Mouse (Mus musculus) inflammation-experienced regulatory T-cells, adult 6 months (primary cell): ENCODE measurements around the gene C1qa. TPM values are rescaled to one million over a fixed set of nuclear protein-coding genes. Genes with fewer than 3 reads are reported as not detected.

ENCODE experiments used
- ATAC-seq: one replicate; pipeline ENCODE4 v1.8.0; 2017
- polyA plus RNA-seq, 3 experiments: library from polyadenylated mRNA; unstranded; fragments of 100-300 nt; shearing (Covaris generic); gene quantifications; one replicate each; pipeline ENCODE4 v1.2.1; 2017

Gene C1qa
- under 1 TPM in 1 of 3 experiments, not detected in 2; 0.93 TPM for polyA plus RNA-seq

GRCm38 (mm10) chr4:136898637-136899036 is at the start of gene C1qa:
TSS of gene C1qa (minus strand) at chr4:136898803.
- ATAC-seq, result no peak

- no peak for ATAC-seq
These were observed 46.8 kb upstream of the C1qa start for GRCm38 (mm10) chr4:136945397-136945796.

GRCm38 (mm10) chr4:136944558-136945350 is 46.2 kb upstream of the C1qa start:
- ATAC-seq, result no peak

- no peak for ATAC-seq
These were observed 44.6 kb upstream of the C1qa start for GRCm38 (mm10) chr4:136943175-136943574.

GRCm38 (mm10) chr4:136942761-136943160 is 44.2 kb upstream of the C1qa start:
- ATAC-seq, result no peak

- no peak for ATAC-seq
These were observed 39.3 kb upstream of the C1qa start for GRCm38 (mm10) chr4:136937935-136938334.

- no peak for ATAC-seq
These were observed 38.7 kb upstream of the C1qa start for GRCm38 (mm10) chr4:136937344-136937743.

GRCm38 (mm10) chr4:136934746-136935613 is 36.4 kb upstream of the C1qa start:
- no peak for ATAC-seq

- ATAC-seq, result no peak
These were observed 31.9 kb upstream of the C1qa start for GRCm38 (mm10) chr4:136930474-136930873.

- ATAC-seq, result no peak
These were observed 30.3 kb upstream of the C1qa start for GRCm38 (mm10) chr4:136928928-136929327.

- ATAC-seq, result no peak
These were observed 27.2 kb upstream of the C1qa start for GRCm38 (mm10) chr4:136925804-136926203.

GRCm38 (mm10) chr4:136924529-136924928 is 25.9 kb upstream of the C1qa start:
- no peak for ATAC-seq

- no peak for ATAC-seq
These were observed 20.9 kb upstream of the C1qa start for GRCm38 (mm10) chr4:136919526-136919925.

GRCm38 (mm10) chr4:136918834-136919233 is 20.2 kb upstream of the C1qa start:
- no peak for ATAC-seq

GRCm38 (mm10) chr4:136917165-136917524 is 18.5 kb upstream of the C1qa start:
- ATAC-seq, result no peak

- ATAC-seq, result no peak
These were observed 18.0 kb upstream of the C1qa start for GRCm38 (mm10) chr4:136916359-136917164.

- ATAC-seq, result no peak
These were observed 14.2 kb upstream of the C1qa start for GRCm38 (mm10) chr4:136912841-136913240.

GRCm38 (mm10) chr4:136911804-136912203 is 13.2 kb upstream of the C1qa start:
- no peak for ATAC-seq

GRCm38 (mm10) chr4:136911211-136911646 is 12.6 kb upstream of the C1qa start:
- ATAC-seq, result no peak

- no peak for ATAC-seq
These were observed 9.2 kb upstream of the C1qa start for GRCm38 (mm10) chr4:136907809-136908208.

- ATAC-seq, result no peak
These were observed 8.4 kb upstream of the C1qa start for GRCm38 (mm10) chr4:136907033-136907432.

- ATAC-seq, result no peak
These were observed 6.3 kb upstream of the C1qa start for GRCm38 (mm10) chr4:136904767-136905539.
